Mouse (Mus musculus) kidney, adult 2 months (tissue): Measurements from ENCODE around the gene Plgrkt. TPM values are rescaled to one million over a fixed set of nuclear protein-coding genes. Genes with fewer than 3 reads are reported as not detected.

ENCODE experiments used
- DNase-seq: peaks from one replicate; pipeline ENCODE4 v3.0.0; 2021
- H3K27ac ChIP-seq: fragments of 200-500 bp; 2 replicates; pipeline ENCODE4 v1.5.1; 2012; ENCODE audit warnings: low read depth, low read length, control low read depth, inconsistent platforms; ENCODE audit not compliant: insufficient read depth
- H3K27me3 ChIP-seq: fragments of 200-500 bp; replicated peaks from 2 replicates; pipeline ENCODE4 v1.6.1; 2012; ENCODE audit warnings: mild to moderate bottlenecking, moderate library complexity, low read length, inconsistent platforms; ENCODE audit not compliant: control insufficient read depth, insufficient read depth
- H3K36me3 ChIP-seq: fragments of 200-500 bp; 2 replicates; pipeline ENCODE4 v1.6.1; 2012; ENCODE audit warnings: mild to moderate bottlenecking, moderate library complexity, low read length, inconsistent platforms; ENCODE audit not compliant: control insufficient read depth, insufficient read depth
- H3K4me1 ChIP-seq: fragments of 200-500 bp; 2 replicates; pipeline ENCODE4 v1.6.1; 2011; ENCODE audit warnings: low read length; ENCODE audit not compliant: control insufficient read depth, insufficient read depth
- H3K4me3 ChIP-seq: fragments of 200-500 bp; 2 replicates; pipeline ENCODE4 v1.5.1; 2011; ENCODE audit warnings: mild to moderate bottlenecking, low read depth, low read length, control low read depth; ENCODE audit not compliant: insufficient read depth
- CTCF ChIP-seq: fragments of 200-500 bp; conservative IDR thresholded peaks from 2 replicates; pipeline ENCODE4 v1.5.1; 2011; ENCODE audit warnings: low read depth, mild to moderate bottlenecking, control low read depth, low read length, moderate library complexity, mixed read lengths; ENCODE audit not compliant: insufficient read depth, insufficient read length
- POLR2A ChIP-seq: fragments of 200-500 bp; IDR thresholded peaks from one replicate; pipeline ENCODE4 v1.6.1; 2011; ENCODE audit warnings: low read depth, low read length, control low read depth
- WGBS: fragments of 180-500 bp; shearing (Covaris S2); methylation state at CpG from one replicate; pipeline ENCODE4 v1.1.7; 2018; 5-methylcytosine and 5-hydroxymethylcytosine counted together
- polyA plus RNA-seq: library from polyadenylated mRNA; depleted of rRNA; stranded (reverse); fragments of >200 nt; gene quantifications from 2 replicates; pipeline ENCODE4 v1.2.3, GENCODE M21; 2012

Gene Plgrkt
- polyA plus RNA-seq, 1 experiment, result 25.2 TPM

DNA sequence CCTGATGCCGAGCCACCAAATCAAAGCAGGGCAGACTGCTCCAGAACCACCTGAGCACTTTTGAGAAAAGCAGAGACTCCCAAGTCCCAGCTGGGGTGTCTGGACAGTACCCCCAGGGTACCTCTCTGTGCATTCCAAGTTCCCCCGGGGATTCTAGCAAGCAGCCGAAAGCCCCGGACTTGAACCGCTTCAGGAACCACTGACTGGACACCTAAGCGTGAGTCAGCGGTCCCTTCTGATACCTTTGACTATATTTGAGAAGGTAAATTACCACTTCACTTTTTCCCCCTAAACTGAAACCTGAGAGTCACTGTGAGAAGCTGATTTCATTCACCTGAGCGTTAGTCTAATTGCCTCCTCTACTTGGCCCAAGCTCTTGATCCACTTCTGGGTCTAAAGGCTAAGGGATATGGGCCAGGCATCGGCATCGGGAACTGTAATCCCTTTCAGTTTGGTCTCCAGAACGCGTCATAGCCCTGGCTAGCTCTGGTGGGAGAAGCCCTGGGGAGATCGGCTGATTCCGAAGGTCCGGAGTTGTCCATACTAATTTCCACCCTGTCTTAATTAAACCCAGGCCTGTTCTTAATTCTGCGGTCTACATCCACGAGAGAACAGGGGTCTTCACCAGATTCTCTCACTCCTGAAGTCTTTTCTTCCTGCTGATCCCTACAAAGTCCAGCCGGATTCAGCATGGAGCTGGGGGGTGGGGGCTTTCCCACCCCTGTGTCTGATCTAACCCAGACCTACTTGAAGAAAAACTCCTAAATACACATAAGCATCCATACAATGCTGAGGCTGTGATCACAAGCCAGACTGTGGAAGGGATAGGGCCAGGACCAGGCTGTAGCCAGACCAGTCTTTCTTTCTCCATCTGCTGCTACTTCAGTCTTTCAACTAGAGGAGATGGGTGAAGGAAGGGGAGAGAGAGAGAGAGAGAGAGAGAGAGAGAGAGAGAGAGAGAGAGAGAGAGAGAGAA lies 39.1 kb upstream of the Plgrkt start:
- Histone ChIP-seq H3K36me3 (no peaks in the 10 kb centered on the region), H3K4me1 (no peaks in the 10 kb centered on the region), H3K27ac (no peak overlapping the region), H3K4me3 (no peak overlapping the region), H3K27me3 (no peaks in the 10 kb centered on the region)
- TF ChIP-seq CTCF, result no peak
- TF ChIP-seq POLR2A, result no peak
- WGBS, result 92% methylated on average over 18 of the region's 18 CpGs
- DNase-seq, result no peak

DNA sequence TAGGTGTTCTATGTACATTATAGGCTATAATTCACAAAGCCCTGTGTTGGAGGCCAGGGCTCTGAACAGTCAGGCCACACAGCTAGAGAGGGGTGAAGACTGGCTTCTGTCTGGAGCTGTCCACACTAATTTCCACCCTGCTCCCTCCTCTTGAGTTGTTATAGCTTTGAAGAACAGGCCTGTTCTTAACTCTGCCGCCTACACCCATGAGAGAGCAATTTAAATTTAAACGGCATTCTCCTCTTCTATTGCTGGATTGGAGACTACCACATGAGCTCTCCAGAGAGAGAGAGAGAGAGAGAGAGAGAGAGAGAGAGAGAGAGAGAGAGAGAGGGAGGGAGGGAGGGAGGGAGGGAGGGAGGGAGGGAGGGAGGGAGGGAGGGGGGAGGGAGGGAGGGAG lies 38.2 kb upstream of the Plgrkt start:
- Histone ChIP-seq H3K36me3 (no peaks in the 10 kb centered on the region), H3K27me3 (no peaks in the 10 kb centered on the region), H3K27ac (no peak overlapping the region), H3K4me1 (no peaks in the 10 kb centered on the region), H3K4me3 (no peak overlapping the region)
- WGBS, result 61% methylated on average over 2 of the region's 2 CpGs
- DNase-seq, result no peak
- TF ChIP-seq CTCF (no peak), POLR2A (no peak)

GRCm38 (mm10) chr19:29403251-29403650 lies 36.1 kb upstream of the Plgrkt start:
- no peak for DNase-seq
- Histone ChIP-seq H3K27me3 (no peaks in the 10 kb centered on the region), H3K4me3 (no peak overlapping the region), H3K27ac (no peak overlapping the region), H3K4me1 (no peaks in the 10 kb centered on the region), H3K36me3 (no peaks in the 10 kb centered on the region)
- TF ChIP-seq CTCF (no peak), POLR2A (no peak)
- 92% methylated on average over 4 of the region's 4 CpGs for WGBS

- Histone ChIP-seq H3K4me3 (no peak overlapping the region), H3K36me3 (no peaks in the 10 kb centered on the region), H3K4me1 (no peaks in the 10 kb centered on the region), H3K27ac (no peak overlapping the region), H3K27me3 (no peaks in the 10 kb centered on the region)
- 93% methylated on average over 4 of the region's 4 CpGs for WGBS
- no peak for DNase-seq
- TF ChIP-seq POLR2A (no peak), CTCF (no peak)
Measured at GRCm38 (mm10) chr19:29402621-29403020, 35.4 kb upstream of the Plgrkt start.

DNA sequence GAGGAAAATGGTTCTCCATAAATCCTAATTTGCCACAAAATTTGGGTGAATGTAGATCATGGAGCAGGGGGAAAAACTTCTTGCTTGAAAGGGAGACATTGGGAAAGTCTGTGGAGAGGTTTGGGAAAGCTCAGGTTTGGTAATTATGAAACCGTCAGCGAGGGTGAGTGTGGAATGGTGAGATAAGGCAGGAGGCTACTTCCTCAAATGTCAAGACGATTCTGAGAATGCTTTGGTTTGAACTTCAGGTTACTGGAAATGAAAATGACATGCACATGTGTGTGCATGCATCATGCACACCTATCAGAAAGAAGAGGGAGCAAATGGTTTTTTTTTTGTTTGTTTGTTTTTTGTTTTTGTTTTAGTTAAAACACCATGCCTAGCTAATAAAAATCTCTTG lies 33.3 kb upstream of the Plgrkt start:
- 85% methylated on average over 3 of the region's 3 CpGs for WGBS

DNA sequence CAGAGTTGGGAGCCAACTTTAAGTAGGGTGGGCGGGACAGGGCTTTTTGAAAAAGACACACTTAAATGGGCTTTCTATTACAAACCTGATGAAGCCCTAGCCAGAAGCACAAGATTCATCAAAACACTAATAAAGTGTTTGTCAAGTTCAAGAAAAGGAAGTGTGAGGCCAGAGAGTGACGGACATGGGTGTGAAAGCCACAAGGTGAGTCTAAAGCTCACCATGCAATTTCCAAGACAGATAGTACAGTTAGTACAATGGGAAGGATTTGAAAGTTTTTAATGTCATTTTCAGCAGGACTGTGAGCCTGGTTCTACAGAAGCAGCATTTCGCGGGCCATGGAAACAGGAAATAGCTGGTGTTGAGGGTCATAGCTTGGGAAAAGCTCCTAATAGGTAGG lies 32.6 kb upstream of the Plgrkt start:
- Histone ChIP-seq H3K27me3 (no peaks in the 10 kb centered on the region), H3K27ac (no peak overlapping the region), H3K4me3 (no peak overlapping the region), H3K4me1 (no peaks in the 10 kb centered on the region), H3K36me3 (no peaks in the 10 kb centered on the region)
- DNase-seq, result no peak
- TF ChIP-seq POLR2A, result no peak
- no peak for TF ChIP-seq CTCF
- WGBS, result 87% methylated on average over 4 of the region's 4 CpGs

More for the DNA sequence above, 33.3 kb upstream of the Plgrkt start:
- TF ChIP-seq POLR2A (no peak), CTCF (no peak)
- Histone ChIP-seq H3K4me3 (no peak overlapping the region), H3K4me1 (no peaks in the 10 kb centered on the region), H3K27ac (no peak overlapping the region), H3K27me3 (no peaks in the 10 kb centered on the region), H3K36me3 (no peaks in the 10 kb centered on the region)
- DNase-seq, result no peak

DNA sequence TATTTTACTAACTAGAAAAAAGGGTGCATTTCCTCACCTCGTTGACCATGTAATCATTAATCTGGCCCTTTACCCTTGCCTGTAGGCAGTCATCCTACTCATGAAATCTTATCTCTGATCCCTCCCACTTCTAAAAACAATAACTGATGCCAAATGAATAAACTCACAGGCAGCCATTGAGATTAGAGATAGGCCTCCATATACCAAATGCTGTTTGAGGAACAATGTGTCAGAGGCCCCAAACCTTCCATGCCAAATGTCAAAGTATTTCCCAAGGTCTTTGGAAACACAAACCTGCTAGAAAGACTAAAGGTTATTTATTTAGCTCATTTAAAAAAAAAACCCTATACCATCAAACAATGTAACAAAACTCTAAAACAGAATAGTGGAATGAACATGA lies 29.2 kb upstream of the Plgrkt start:
- no peaks in the 10 kb centered on the region for H3K27me3 ChIP-seq
- 17% methylated on average over 1 of the region's 1 CpGs for WGBS
- TF ChIP-seq POLR2A (no peak), CTCF (no peak)
- no peak overlapping the region for H3K27ac ChIP-seq
- no peaks in the 10 kb centered on the region for H3K4me1 ChIP-seq
- H3K36me3 ChIP-seq, result no peaks in the 10 kb centered on the region
- DNase-seq, result no peak
- no peak overlapping the region for H3K4me3 ChIP-seq

- Histone ChIP-seq H3K36me3 (no peaks in the 10 kb centered on the region), H3K27me3 (no peaks in the 10 kb centered on the region), H3K27ac (no peak overlapping the region), H3K4me3 (no peak overlapping the region), H3K4me1 (no peaks in the 10 kb centered on the region)
- TF ChIP-seq POLR2A (no peak), CTCF (no peak)
- WGBS, result 92% methylated on average over 2 of the region's 2 CpGs
- DNase-seq, result no peak
Measured at GRCm38 (mm10) chr19:29394721-29395120, 27.5 kb upstream of the Plgrkt start.
